Mouse (Mus musculus) spleen, adult 2 months (tissue): ENCODE results near the gene Yars. TPM values are rescaled to one million over a fixed set of nuclear protein-coding genes. Genes with fewer than 3 reads are reported as not detected.

Source experiments
- DNase-seq, 2 experiments: peaks; one replicate each; pipeline versions ENCODE4 v3.0.0 to v3.0.0-alpha.2; 2012 to 2021; ENCODE audit warnings: low spot score in 2 of 2, low read depth in 1 of 2
- H3K27ac ChIP-seq: fragments of 200-500 bp; 2 replicates; pipeline ENCODE4 v1.5.1; 2012; ENCODE audit warnings: low read length, inconsistent platforms; ENCODE audit not compliant: insufficient read depth
- H3K27me3 ChIP-seq: fragments of 200-500 bp; 2 replicates; pipeline ENCODE4 v1.6.1; 2012; ENCODE audit warnings: mild to moderate bottlenecking, moderate library complexity, low read length, inconsistent platforms; ENCODE audit not compliant: control insufficient read depth, insufficient read depth
- H3K36me3 ChIP-seq: fragments of 200-500 bp; 2 replicates; pipeline ENCODE4 v1.6.1; 2012; ENCODE audit warnings: mild to moderate bottlenecking, low read length, inconsistent platforms; ENCODE audit not compliant: control insufficient read depth, insufficient read depth
- H3K4me1 ChIP-seq: fragments of 200-500 bp; 2 replicates; pipeline ENCODE4 v1.6.1; 2011; ENCODE audit warnings: inconsistent platforms; ENCODE audit not compliant: control insufficient read depth, insufficient read depth, insufficient read length
- H3K4me3 ChIP-seq: fragments of 200-500 bp; 2 replicates; pipeline ENCODE4 v1.5.1; 2011; ENCODE audit warnings: mild to moderate bottlenecking, inconsistent platforms; ENCODE audit not compliant: insufficient read depth, insufficient read length; ENCODE audit errors: extremely low read depth
- CTCF ChIP-seq: fragments of 200-500 bp; IDR thresholded peaks from 2 replicates; pipeline ENCODE4 v1.5.1; 2011; ENCODE audit warnings: mild to moderate bottlenecking, inconsistent platforms; ENCODE audit not compliant: insufficient read depth, insufficient read length, insufficient replicate concordance; ENCODE audit errors: extremely low read depth
- POLR2A ChIP-seq: fragments of 200-500 bp; IDR thresholded peaks from 2 replicates; pipeline ENCODE4 v1.6.1; 2011; ENCODE audit warnings: low read depth, low read length, inconsistent platforms
- WGBS: fragments of 180-500 bp; shearing (Covaris S2); methylation state at CpG from one replicate; pipeline ENCODE4 v1.1.7; 2018; 5-methylcytosine and 5-hydroxymethylcytosine counted together
- polyA plus RNA-seq: library from polyadenylated mRNA; depleted of rRNA; stranded (reverse); fragments of >200 nt; gene quantifications from 2 replicates; pipeline ENCODE4 v1.2.3, GENCODE M21; 2012

The Yars gene
- polyA plus RNA-seq, 1 experiment = 8.6 TPM

GRCm38 (mm10) chr4:129221097-129222010, 31.8 kb downstream of the Yars start:
- WGBS = 90% methylated on average over 23 of the region's 23 CpGs
- no peak overlapping the region for H3K4me3 ChIP-seq
- TF ChIP-seq POLR2A (no peak), CTCF (no peak)
- DNase-seq = no peak
- no peak overlapping the region for H3K27ac ChIP-seq
- no peaks in the 10 kb centered on the region for H3K4me1 ChIP-seq
- H3K27me3 ChIP-seq = no peaks in the 10 kb centered on the region
- peaks cover 22% of the 10 kb centered on the region for H3K36me3 ChIP-seq

GRCm38 (mm10) chr4:129222019-129222925, 32.7 kb downstream of the Yars start:
- Histone ChIP-seq H3K27me3 (no peaks in the 10 kb centered on the region), H3K27ac (no peak overlapping the region), H3K4me1 (no peaks in the 10 kb centered on the region), H3K4me3 (no peak overlapping the region), H3K36me3 (peaks cover 16% of the 10 kb centered on the region)
- WGBS = 92% methylated on average over 31 of the region's 31 CpGs
- no peak for TF ChIP-seq POLR2A
- DNase-seq = no peak

- DNase-seq = no peak
- no peaks in the 10 kb centered on the region for H3K27me3 ChIP-seq
- TF ChIP-seq CTCF (no peak), POLR2A (no peak)
- no peaks in the 10 kb centered on the region for H3K4me1 ChIP-seq
- WGBS = 92% methylated on average over 55 of the region's 55 CpGs
- H3K36me3 ChIP-seq = peaks cover 8% of the 10 kb centered on the region
- no peak overlapping the region for H3K4me3 ChIP-seq
- no peak overlapping the region for H3K27ac ChIP-seq
Measured at GRCm38 (mm10) chr4:129223421-129224281, 34.1 kb downstream of the Yars start.

GRCm38 (mm10) chr4:129225315-129225714, 35.8 kb downstream of the Yars start:
- 96% methylated on average over 12 of the region's 12 CpGs for WGBS
- no peaks in the 10 kb centered on the region for H3K27me3 ChIP-seq
- no peaks in the 10 kb centered on the region for H3K36me3 ChIP-seq
- no peaks in the 10 kb centered on the region for H3K4me1 ChIP-seq
- H3K27ac ChIP-seq = no peak overlapping the region
- TF ChIP-seq POLR2A = no peak
- TF ChIP-seq CTCF = no peak
- H3K4me3 ChIP-seq = no peak overlapping the region
- no peak for DNase-seq

- no peak for TF ChIP-seq POLR2A
- TF ChIP-seq CTCF = no peak
- Histone ChIP-seq H3K36me3 (no peaks in the 10 kb centered on the region), H3K4me3 (no peak overlapping the region), H3K27me3 (no peaks in the 10 kb centered on the region), H3K27ac (no peak overlapping the region), H3K4me1 (no peaks in the 10 kb centered on the region)
- DNase-seq = no peak
- WGBS = 67% methylated on average over 5 of the region's 5 CpGs
Measured at GRCm38 (mm10) chr4:129226441-129226963, 36.9 kb downstream of the Yars start.
